Mouse (Mus musculus) adrenal gland, adult 2 months (tissue): ENCODE results near the gene Ptgs2. TPM values are rescaled to one million over a fixed set of nuclear protein-coding genes. Genes with fewer than 3 reads are reported as not detected.

Source experiments
- DNase-seq: peaks from one replicate; pipeline ENCODE4 v3.0.0; 2021
- long read RNA-seq: library from polyadenylated mRNA; stranded (forward); transcript quantifications from one replicate; pipeline ENCODE4 v2.0.0, GENCODE M21; 2021
- polyA plus RNA-seq: library from polyadenylated mRNA; depleted of rRNA; stranded (reverse); fragments of >200 nt; gene quantifications from 2 replicates; pipeline ENCODE4 v1.2.3, GENCODE M21; 2012; rRNA removed
- total RNA-seq, 2 experiments: library from RNA; stranded (reverse); gene quantifications; 2 replicates each; pipeline ENCODE4 v1.2.3; 2021

Ptgs2 gene
- total RNA-seq (1 to 10 TPM; 1.0 to 2.0 TPM), polyA plus RNA-seq (0.07 and 0.09 TPM in 2 replicates)
- long read RNA-seq, full-length matches to known transcripts, result 1 of 2 reads
- long read RNA-seq, partial matches to known transcripts, result 0 of 2 reads
- long read RNA-seq, other reads (novel, unspliced or antisense), result 1 of 2 reads

DNA sequence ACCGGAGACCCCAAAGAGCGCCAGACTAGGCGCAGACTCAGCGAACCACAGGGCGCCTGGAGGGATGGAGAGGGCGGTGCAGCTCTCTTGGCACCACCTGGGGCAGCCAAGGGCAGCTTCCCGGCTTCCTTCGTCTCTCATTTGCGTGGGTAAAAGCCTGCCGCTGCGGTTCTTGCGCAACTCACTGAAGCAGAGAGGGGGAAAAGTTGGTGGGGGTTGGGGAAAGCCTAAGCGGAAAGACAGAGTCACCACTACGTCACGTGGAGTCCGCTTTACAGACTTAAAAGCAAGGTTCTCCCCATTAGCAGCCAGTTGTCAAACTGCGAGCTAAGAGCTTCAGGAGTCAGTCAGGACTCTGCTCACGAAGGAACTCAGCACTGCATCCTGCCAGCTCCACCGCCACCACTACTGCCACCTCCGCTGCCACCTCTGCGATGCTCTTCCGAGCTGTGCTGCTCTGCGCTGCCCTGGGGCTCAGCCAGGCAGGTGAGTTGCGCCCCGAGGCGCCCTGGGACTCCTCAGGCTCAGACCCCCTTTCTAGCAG lies at the start of gene Ptgs2:
TSS of gene Ptgs2 (plus strand) at position 242 of the 544 bp plus-strand sequence.
- peak; percentile 62 for DNase-seq

DNA sequence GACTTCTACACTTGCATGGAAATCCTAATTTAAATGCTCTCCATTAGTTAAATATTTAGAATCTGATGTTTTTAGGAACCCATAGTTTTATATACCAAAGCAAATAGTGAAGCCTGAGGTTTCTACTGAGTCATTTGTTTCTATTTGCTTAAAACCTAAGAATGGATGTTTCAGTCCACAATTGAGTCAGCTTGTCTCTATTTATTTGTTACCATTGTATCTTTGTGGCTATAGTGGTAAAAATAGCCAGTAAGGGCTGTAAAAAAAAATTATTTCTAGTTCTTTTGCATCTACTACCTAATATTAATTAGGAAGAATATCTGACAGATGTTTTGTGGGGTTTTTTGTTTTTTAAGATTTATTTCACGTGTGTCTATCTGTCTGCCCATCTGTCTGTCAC lies 49.6 kb upstream of the Ptgs2 start:
- DNase-seq, result no peak

GRCm38 (mm10) chr1:150065684-150066083 lies 34.1 kb upstream of the Ptgs2 start:
- DNase-seq, result no peak

- no peak for DNase-seq
Measured at GRCm38 (mm10) chr1:150072880-150073279, 27.0 kb upstream of the Ptgs2 start.

DNA sequence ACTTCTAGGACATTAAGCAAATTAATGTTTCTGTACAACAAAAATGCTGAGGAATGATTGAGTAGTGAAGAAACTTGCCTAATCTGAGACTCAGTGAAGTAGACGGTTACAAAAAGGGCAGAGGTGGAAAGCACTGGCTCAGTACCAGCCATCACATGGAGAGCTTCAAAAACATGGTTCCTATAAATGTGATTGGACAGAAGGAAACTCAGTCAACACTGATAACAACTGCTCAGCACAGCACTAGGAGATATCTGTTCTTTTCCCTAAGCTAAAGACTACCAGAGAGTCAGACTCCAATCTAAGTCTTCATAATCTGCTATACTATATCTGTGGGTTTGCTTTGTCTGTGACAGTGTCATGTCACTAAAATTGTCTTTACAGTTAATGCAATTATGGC lies 25.2 kb upstream of the Ptgs2 start:
- no peak for DNase-seq

DNA sequence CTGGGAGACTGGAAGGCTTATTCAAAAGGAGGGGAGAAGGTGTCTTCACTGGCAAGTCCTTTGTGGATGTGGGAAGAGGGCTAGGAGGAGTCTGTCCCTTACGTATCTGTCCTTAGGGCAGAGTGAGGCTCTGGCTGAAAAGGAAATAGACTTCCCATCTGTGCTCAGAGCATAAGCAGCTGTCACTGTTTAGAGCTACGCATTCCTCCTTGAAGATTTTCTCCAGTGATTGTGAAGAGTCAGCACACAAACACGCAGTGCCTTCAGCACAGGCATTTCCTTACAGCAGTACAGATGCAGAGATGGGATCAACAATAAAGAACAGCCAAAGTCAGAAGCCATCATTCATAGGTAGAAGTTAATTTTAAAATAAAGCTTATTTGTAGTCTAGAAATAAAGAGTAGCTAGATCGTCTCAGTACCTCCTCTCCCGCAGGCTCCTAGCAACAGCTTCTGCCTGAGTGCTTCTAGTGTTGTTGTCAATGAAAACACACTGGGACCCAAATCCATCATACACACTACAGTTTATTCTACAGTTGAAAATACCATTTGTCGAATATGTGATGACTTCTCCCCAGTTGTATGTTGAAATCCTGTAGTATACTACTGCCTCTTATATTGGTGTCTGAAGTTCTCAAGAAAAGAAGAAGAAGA lies 10.7 kb upstream of the Ptgs2 start:
- no peak for DNase-seq

- no peak for DNase-seq
Measured at GRCm38 (mm10) chr1:150090229-150090628, 9.6 kb upstream of the Ptgs2 start.

DNA sequence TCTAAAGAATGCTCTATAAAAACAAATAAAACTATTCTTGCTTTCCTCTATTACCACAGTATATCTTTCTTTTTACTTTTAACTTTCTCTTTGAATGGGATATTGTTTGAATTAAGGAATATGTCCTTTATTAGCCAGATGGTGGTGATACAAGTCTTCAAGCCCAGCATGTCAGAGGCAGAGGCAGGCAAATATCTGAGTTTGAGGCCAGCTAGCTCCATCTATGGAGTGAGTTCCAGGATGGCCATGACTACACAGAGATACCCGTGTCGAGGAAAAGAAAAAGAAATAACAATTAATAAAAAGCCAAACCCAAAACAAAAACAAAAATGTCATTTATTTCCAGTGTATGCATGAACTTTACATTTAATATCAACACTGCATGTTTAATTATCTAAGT lies 2.8 kb upstream of the Ptgs2 start:
- no peak for DNase-seq

DNA sequence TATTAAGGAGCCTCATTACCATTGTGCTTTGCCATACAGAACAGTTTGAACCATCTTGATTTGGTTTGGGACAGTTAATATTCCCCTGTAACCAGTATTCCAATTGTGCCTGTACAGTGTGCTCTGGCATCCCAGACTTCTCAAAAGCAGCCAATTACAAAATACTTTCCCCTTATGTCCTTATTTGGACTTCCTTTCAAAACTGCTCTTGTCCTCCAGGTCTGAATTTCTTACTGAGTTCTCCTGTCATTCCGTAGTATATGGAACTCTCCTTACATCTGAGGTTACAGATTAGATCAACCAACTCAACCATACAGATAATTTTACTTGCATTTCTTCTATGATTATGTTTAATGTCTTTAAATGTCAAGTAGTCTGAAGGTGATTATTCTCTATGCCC lies 2.1 kb upstream of the Ptgs2 start:
- no peak for DNase-seq

DNA sequence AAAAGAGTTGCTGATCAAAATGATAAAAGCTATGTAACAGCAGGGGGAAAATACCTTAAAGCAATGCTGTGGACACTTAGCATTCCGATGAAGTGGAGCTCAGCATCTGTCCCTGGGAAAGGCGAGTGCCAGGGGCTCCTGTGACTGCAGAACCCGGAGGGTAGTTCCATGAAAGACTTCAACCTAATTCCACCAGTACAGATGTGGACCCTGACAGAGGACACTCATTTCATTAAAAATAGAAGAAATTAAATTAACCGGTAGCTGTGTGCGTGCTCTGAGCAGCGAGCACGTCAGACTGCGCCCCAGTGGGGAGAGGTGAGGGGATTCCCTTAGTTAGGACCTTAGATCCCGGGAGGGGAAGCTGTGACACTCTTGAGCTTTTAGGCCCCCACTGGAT lies 457 bp upstream of the Ptgs2 start:
- DNase-seq, result no peak

GRCm38 (mm10) chr1:150104228-150104720 lies 4.4 kb downstream of the Ptgs2 start:
- no peak for DNase-seq

GRCm38 (mm10) chr1:150106736-150107135 lies 6.9 kb downstream of the Ptgs2 start:
- DNase-seq, result no peak

GRCm38 (mm10) chr1:150109591-150109990 lies 9.8 kb downstream of the Ptgs2 start:
- no peak for DNase-seq

DNA sequence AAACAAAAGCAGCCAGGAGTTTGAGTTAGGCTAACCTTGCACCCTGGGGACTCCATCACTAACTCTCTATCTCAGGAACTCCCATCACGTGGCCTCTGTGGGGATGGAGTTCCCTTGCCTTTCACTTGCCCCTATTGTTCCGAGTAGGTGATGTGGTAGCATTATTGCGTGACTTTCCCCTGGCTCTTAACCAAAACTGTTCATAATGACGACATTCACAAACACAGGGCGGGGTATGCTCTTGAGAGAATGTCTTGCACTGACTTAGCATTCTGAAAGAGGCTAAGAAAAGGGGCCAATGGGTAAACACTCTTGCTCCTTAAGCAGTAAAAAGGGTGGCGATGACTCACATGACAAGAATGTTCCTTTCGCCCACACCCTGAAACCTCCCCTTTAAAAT lies 15.5 kb downstream of the Ptgs2 start:
- no peak for DNase-seq

DNA sequence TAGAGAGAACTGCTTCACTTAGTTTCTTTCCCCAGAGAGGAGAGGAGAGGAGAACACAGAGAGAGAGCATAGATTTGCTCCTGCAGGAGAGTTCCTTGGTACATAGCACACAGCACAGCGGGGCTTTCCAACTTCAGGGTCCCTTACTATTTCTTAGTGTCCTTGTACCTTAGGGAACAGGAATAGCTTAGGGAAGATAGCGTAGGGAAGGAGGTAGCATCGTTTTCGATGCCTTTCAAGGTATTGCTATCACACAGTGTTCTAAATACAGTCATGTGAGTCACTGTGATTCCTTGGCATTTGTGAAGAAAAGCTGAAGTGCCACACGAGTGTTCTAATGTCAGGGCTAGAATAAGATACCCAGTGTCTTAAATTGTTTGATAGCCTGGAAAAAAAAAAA lies 18.5 kb downstream of the Ptgs2 start:
- peak; percentile 19 for DNase-seq

DNA sequence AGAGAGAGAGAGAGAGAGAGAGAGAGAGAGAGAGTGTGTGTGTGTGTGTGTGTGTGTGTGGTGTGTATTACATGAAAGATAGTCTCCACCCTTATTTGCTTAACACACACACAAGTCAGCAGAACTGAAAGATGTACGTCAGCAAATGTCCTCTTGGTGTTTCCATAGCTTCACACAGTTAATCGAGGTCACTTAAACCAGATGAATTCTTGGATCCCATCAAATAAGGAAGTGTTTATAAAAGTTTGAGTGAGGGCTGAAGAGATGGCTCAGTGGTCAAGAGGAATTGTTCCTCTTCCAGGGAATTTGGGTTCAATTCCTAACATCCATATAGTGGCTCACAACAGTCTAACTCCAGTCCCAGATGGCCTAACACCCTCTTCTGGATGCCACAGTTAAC lies 25.7 kb downstream of the Ptgs2 start:
- DNase-seq, result no peak

GRCm38 (mm10) chr1:150130070-150130469 lies 30.2 kb downstream of the Ptgs2 start:
- no peak for DNase-seq

DNA sequence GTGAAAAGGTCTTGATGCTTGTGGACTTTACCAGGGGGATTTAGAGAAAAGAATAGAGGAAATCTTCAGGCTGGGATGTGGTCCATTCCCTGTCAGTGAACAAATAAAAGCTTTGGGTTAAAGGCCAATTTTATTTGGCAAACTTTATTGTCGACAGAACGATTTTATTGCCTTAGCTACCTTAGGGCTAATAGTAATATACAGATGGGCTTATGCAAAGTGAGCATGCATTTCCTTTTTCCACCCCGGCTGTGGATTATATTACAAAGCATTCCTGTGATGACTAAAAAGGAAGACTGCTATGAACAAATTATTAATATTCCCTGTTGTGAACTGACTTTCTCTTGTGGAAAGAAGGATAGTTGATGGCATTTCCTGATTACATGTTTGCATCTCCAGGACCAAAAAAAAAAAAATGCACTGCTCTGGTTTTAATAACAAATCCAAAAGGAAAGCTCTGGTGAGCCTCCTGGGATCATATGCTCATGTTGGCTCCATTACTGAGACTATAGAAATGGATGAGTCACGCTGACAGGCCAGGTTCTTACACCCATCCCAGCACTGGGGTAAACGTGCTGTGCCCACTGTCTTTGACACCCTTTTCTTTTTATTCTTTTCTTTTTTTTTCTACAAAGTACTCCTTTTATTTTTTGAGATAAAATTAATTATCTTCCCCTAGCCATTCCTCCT lies 30.9 kb downstream of the Ptgs2 start:
- DNase-seq, result no peak

- no peak for DNase-seq
Measured at GRCm38 (mm10) chr1:150135350-150135749, 35.5 kb downstream of the Ptgs2 start.

- no peak for DNase-seq
Measured at GRCm38 (mm10) chr1:150139730-150140129, 39.9 kb downstream of the Ptgs2 start.

DNA sequence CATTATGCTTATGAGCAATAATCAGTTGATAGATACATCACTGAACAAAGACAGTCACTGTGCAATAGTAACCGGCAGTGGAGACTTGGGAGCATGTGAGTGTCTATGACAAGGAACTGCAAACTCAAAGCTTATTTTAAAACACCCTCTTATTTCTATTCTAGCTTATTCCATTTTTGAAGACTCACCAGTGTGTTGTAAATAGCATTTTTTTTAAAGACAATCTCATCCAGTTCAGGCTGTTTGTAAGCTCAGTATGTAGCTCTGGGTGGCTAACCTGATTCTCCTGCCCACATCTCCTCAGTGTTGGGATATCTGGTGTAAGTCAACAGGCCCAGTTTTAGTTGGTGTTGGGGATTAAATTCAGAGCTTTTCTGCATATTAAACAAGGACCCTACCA lies 42.1 kb downstream of the Ptgs2 start:
- DNase-seq, result no peak

- no peak for DNase-seq
Measured at GRCm38 (mm10) chr1:150143578-150143977, 43.7 kb downstream of the Ptgs2 start.

- peak; percentile 79 for DNase-seq
Measured at GRCm38 (mm10) chr1:150145049-150145448, 45.2 kb downstream of the Ptgs2 start.
